Mouse (Mus musculus): ENCODE results near the gene Rptor.

Gene Rptor

GRCm38 (mm10) chr11:119808647-119809280 is 206.1 kb downstream of the Rptor start:
- in situ Hi-C loops (cut with MseI, MboI) = no loop called here

- in situ Hi-C loops (cut with MseI, MboI) = no loop called here
Observed at GRCm38 (mm10) chr11:119809309-119809708, 206.6 kb downstream of the Rptor start.

GRCm38 (mm10) chr11:119811022-119811421 is 208.3 kb downstream of the Rptor start:
- in situ Hi-C loops (cut with MseI, MboI) = no loop called here

- in situ Hi-C loops (cut with MseI, MboI) = no loop called here
Observed at GRCm38 (mm10) chr11:119811598-119811997, 208.9 kb downstream of the Rptor start.

GRCm38 (mm10) chr11:119812093-119812492 is 209.4 kb downstream of the Rptor start:
- in situ Hi-C loops (cut with MseI, MboI) = no loop called here

- in situ Hi-C loops (cut with MseI, MboI) = no loop called here
Observed at GRCm38 (mm10) chr11:119814035-119814558, 211.4 kb downstream of the Rptor start.

- in situ Hi-C loops (cut with MseI, MboI) = no loop called here
Observed at GRCm38 (mm10) chr11:119816798-119817361, 214.2 kb downstream of the Rptor start.

- in situ Hi-C loops (cut with MseI, MboI) = no loop called here
Observed at GRCm38 (mm10) chr11:119817362-119817837, 214.7 kb downstream of the Rptor start.

- in situ Hi-C loops (cut with MseI, MboI) = no loop called here
Observed at GRCm38 (mm10) chr11:119817898-119818297, 215.2 kb downstream of the Rptor start.

- in situ Hi-C loops (cut with MseI, MboI) = no loop called here
Observed at GRCm38 (mm10) chr11:119821514-119821913, 218.8 kb downstream of the Rptor start.

- in situ Hi-C loops (cut with MseI, MboI) = no loop called here
Observed at GRCm38 (mm10) chr11:119824072-119824649, 221.5 kb downstream of the Rptor start.

- in situ Hi-C loops (cut with MseI, MboI) = no loop called here
Observed at GRCm38 (mm10) chr11:119825783-119826182, 223.1 kb downstream of the Rptor start.

GRCm38 (mm10) chr11:119826239-119826638 is 223.5 kb downstream of the Rptor start:
- in situ Hi-C loops (cut with MseI, MboI) = no loop called here

GRCm38 (mm10) chr11:119829116-119829515 is 226.4 kb downstream of the Rptor start:
- in situ Hi-C loops (cut with MseI, MboI) = no loop called here

GRCm38 (mm10) chr11:119831682-119832081 is 229.0 kb downstream of the Rptor start:
- in situ Hi-C loops (cut with MseI, MboI) = no loop called here

- in situ Hi-C loops (cut with MseI, MboI) = no loop called here
Observed at GRCm38 (mm10) chr11:119833311-119833710, 230.6 kb downstream of the Rptor start.

GRCm38 (mm10) chr11:119833877-119834804 is 231.4 kb downstream of the Rptor start:
- in situ Hi-C loops (cut with MseI, MboI) = no loop called here

GRCm38 (mm10) chr11:119836326-119836725 is 233.6 kb downstream of the Rptor start:
- in situ Hi-C loops (cut with MseI, MboI) = no loop called here

GRCm38 (mm10) chr11:119837786-119838185 is 235.1 kb downstream of the Rptor start:
- in situ Hi-C loops (cut with MseI, MboI) = no loop called here

- in situ Hi-C loops (cut with MseI, MboI) = no loop called here
Observed at GRCm38 (mm10) chr11:119839411-119840342, 237.0 kb downstream of the Rptor start.

- in situ Hi-C loops (cut with MseI, MboI) = no loop called here
Observed at GRCm38 (mm10) chr11:119846608-119847007, 243.9 kb downstream of the Rptor start.

All from mouse trophoblast stem cell (cell line).